Mouse (Mus musculus) testis, adult 2 months (tissue): ENCODE measurements around the gene Sqor.

ENCODE experiments used
- CTCF ChIP-seq: fragments of 200-500 bp; IDR thresholded peaks from 2 replicates; pipeline ENCODE4 v1.5.1; 2012; ENCODE audit warnings: low read depth, mild to moderate bottlenecking, inconsistent platforms, low read length, moderate library complexity; ENCODE audit not compliant: control insufficient read depth, insufficient read depth, insufficient replicate concordance
- POLR2A ChIP-seq: fragments of 200-500 bp; IDR thresholded peaks from 2 replicates; pipeline ENCODE4 v1.6.1; 2012; ENCODE audit warnings: low read depth, mild to moderate bottlenecking, inconsistent platforms, low read length, moderate library complexity; ENCODE audit not compliant: control insufficient read depth

DNA sequence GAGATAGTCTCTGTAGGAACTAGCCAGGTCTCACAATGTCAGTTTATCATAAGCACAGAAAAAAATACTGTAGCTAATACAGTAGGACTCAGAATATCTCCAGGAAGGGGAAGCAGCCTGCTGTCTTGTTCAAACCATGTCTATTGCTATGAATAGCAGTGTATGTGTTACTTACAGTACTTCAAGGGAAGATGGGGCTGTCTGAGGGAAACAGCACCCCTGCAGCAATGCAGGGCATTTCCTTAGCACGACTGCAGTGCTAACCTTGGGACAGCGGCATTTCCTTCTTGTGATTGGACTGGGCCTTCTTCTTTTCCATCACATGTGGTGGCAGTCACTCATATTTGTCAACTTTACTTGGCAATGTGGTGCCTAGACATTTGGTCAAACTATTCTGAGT, 11.8 kb downstream of the Sqor start:
- no peak for TF ChIP-seq CTCF
- TF ChIP-seq POLR2A = no peak
